Mouse (Mus musculus): ENCODE data around the gene Fam71a.
A peak's percentile ranks its signal among the peaks of the same experiment; 100 is the strongest.
"Not testable (repeated sequence)": the region's sequence is repeated elsewhere in the genome, so short reads cannot be mapped to it uniquely, and the experiment has no call there.

Fam71a gene

GRCm38 (mm10) chr1:191181469-191182259, 17.0 kb upstream of the Fam71a start:
- no peak for DNase-seq

GRCm38 (mm10) chr1:191180397-191180796, 15.8 kb upstream of the Fam71a start:
- DNase-seq, result no peak

- DNase-seq, result no peak
Measured at GRCm38 (mm10) chr1:191179846-191180245, 15.2 kb upstream of the Fam71a start.

GRCm38 (mm10) chr1:191178511-191179188, 14.0 kb upstream of the Fam71a start:
- no peak for DNase-seq

- no peak for DNase-seq
Measured at GRCm38 (mm10) chr1:191176887-191177286, 12.3 kb upstream of the Fam71a start.

GRCm38 (mm10) chr1:191172487-191172886, 7.9 kb upstream of the Fam71a start:
- no peak for DNase-seq

- no peak for DNase-seq
Measured at GRCm38 (mm10) chr1:191170444-191170843, 5.8 kb upstream of the Fam71a start.

GRCm38 (mm10) chr1:191166189-191166588, 1.6 kb upstream of the Fam71a start:
- no peak for DNase-seq

- no peak for DNase-seq
Measured at GRCm38 (mm10) chr1:191154314-191154713, 10.3 kb downstream of the Fam71a start.

- DNase-seq, result no peak
Measured at GRCm38 (mm10) chr1:191153052-191153451, 11.6 kb downstream of the Fam71a start.

GRCm38 (mm10) chr1:191150924-191151605, 13.6 kb downstream of the Fam71a start:
- no peak for DNase-seq

GRCm38 (mm10) chr1:191149489-191149888, 15.1 kb downstream of the Fam71a start:
- not testable (repeated sequence) for DNase-seq

- no peak for DNase-seq
Measured at GRCm38 (mm10) chr1:191140983-191141382, 23.6 kb downstream of the Fam71a start.

- DNase-seq, result no peak
Measured at GRCm38 (mm10) chr1:191138874-191139495, 25.6 kb downstream of the Fam71a start.

GRCm38 (mm10) chr1:191138436-191138835, 26.2 kb downstream of the Fam71a start:
- no peak for DNase-seq

GRCm38 (mm10) chr1:191135406-191135805, 29.2 kb downstream of the Fam71a start:
- no peak for DNase-seq

GRCm38 (mm10) chr1:191132934-191133333, 31.7 kb downstream of the Fam71a start:
- no peak for DNase-seq

- no peak for DNase-seq
Measured at GRCm38 (mm10) chr1:191132240-191132639, 32.4 kb downstream of the Fam71a start.

- no peak for DNase-seq
Measured at GRCm38 (mm10) chr1:191131692-191132091, 32.9 kb downstream of the Fam71a start.

GRCm38 (mm10) chr1:191125811-191126638, 38.6 kb downstream of the Fam71a start:
- DNase-seq, result peak; percentile 24

GRCm38 (mm10) chr1:191124288-191124687, 40.3 kb downstream of the Fam71a start:
- DNase-seq, result no peak

- no peak for DNase-seq
Measured at GRCm38 (mm10) chr1:191123696-191124095, 40.9 kb downstream of the Fam71a start.

Data from kidney, adult 11 months (tissue).